Mouse (Mus musculus) small intestine, adult 10 weeks (tissue): ENCODE data around the gene Eif3f. TPM values are rescaled to one million over a fixed set of nuclear protein-coding genes. Genes with fewer than 3 reads are reported as not detected.

ENCODE experiments used
- polyA plus RNA-seq: library from polyadenylated mRNA; stranded (reverse); fragments of 350-450 nt; fragmentation: Illumina TruSeq; extraction: RNeasy Lipid Tissue Mini Kit (QIAGEN cat#74804); gene quantifications from one replicate; pipeline ENCODE4 v1.2.3, GENCODE M21; 2014; ENCODE audit warnings: low replicate concordance

Eif3f gene
- polyA plus RNA-seq = 19.4 TPM

DNA sequence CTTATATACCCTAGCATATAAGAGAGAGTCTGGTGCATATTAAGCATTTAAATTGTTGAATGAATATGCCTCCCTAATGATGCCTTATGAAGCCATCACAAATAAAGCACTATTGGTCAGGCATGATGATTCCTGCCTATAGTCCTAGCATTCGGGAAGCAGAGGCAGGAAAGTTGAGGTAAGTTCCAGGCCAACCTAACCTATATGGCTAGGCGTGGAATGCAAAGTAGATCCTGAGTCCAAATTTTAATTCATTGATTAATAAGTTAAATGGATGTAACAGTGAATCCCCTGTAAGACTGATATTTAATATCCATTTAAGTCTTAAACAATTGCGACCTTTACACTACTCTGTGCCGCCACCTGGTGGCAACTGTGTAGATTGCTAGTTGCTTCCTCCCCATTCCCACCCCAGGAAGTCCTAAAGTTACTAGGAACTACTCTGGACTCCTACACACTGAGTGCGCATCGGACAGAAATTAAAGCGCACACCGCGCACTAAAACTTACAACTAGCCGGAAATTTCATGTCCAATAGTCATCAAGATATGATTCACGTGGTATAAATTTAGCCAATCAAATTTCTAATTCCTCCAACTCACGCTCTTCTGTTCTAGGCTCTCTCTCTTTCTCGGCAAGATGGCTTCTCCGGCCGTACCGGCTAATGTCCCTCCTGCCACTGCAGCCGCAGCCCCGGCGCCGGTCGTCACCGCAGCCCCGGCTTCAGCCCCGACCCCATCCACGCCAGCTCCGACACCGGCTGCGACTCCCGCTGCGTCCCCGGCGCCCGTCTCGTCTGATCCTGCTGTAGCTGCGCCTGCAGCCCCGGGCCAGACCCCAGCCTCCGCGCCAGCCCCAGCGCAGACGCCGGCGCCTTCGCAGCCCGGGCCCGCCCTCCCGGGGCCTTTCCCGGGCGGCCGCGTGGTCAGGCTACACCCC lies at the start of gene Eif3f:
Gene Eif3f, plus strand, starts transcription at position 624 of the 938 bp plus-strand sequence.

DNA sequence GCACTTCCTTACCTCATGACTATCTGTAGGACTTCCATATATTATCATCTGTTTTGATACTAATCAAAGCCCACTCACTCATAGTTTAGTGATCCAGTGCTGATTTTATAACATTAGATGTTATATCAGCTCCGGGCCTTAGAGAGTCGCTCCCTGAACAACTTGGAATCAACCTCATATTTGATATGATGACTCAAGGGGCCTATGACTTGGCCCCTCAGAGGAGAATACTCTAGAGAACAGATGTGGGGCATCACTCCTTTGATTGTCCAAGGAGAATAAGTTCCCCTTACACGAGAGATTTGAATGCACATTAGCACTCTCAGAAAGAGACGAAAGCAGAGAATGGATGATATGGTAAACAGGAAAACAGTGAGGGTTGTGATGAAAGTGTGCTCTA lies 49.3 kb upstream of the Eif3f start, which contains the start of gene Olfr518:
Gene Olfr518, minus strand, starts transcription at position 101 of the 400 bp plus-strand sequence.

DNA sequence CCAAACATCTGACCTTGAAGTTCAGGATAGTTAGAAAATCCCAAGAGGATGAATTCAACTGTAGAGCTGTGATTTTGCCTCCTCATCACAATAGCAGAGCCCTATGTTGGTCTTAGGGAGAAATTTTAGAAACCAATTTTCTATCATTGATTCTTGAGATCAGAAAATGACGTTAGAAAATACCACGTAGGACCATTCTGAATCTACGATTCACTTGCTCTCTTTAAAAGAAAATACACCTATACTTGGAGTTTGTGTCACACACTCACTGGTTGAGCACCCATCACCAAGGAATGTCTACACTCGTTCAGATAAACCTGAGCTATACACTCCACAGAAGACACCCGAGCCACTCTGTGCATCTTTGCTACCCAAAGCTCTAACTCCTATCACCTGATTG lies 39.9 kb upstream of the Eif3f start, which contains the start of gene Olfr519:
Gene Olfr519, minus strand, starts transcription at position 101 of the 400 bp plus-strand sequence.

DNA sequence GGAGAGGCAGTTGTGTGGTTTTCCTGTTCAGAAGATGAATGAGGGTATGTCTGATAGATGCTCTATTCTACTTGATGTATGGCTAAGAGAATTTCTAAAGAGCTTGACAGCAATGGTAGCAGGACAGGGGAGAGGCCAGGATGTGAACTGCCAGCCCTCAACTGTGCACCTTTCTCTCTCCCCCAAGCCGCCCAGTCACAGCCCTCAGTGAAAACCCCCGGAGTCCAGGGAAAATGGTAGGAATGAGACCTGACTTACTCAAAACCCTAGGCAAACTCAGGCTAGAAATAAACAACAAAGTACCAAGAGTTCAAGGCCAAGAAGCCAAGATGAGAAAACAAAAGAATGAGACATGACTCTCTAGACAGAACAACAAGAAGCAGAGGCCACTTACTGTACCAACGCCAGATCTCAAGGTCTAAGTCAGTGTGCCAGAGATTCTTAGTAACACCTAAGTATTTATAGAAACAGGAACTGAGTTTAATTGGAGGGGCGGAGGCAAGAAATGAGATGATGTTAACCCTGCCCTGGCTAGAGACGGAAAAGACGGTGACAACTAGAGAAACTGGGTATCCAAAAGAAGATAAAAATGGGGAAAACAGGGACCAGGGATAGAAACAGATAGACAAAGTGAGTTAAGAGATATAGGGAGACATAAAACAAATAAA lies 4.4 kb upstream of the Eif3f start, which contains the start of gene Nlrp10:
Gene Nlrp10, minus strand, starts transcription at position 453 of the 668 bp plus-strand sequence.

DNA sequence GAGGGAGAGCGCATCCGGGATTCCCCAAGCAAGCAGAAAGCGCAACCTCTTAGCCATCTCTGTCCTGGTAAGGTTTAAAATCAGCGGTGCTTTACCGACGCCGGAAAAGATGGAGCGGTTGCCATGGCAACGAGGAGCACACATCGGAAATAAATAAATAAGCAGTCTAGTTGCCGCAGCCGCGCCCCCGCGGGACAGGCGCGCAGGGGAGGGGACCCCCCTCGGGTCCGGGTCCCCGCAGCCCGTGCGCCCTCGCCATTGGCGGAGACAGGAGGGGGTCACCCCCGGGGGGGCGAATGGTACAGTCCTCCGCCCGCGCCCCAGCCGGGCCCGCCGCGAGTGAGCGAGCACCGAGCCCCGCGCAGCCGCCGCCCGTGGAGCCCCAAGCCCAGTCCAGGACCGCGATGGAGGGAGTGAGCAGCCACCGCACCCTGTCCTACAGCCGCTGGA lies 16.1 kb downstream of the Eif3f start, which contains the start of gene Tub:
Gene Tub, plus strand, starts transcription at position 27 of the 450 bp plus-strand sequence.

Other genes starting within 250 kb of the Eif3f start
- gene Olfr512, start 221.1 kb upstream of the Eif3f start, polyA plus RNA-seq = not detected
- gene Olfr513, start 183.4 kb upstream of the Eif3f start, polyA plus RNA-seq = not detected
- not detected for gene Olfr514, start 108.4 kb upstream of the Eif3f start, polyA plus RNA-seq
- not detected for gene Olfr516, start 83.9 kb upstream of the Eif3f start, polyA plus RNA-seq
- gene Olfr517, start 62.0 kb upstream of the Eif3f start, polyA plus RNA-seq = not detected
- not detected for gene Olfr518, start 49.4 kb upstream of the Eif3f start, polyA plus RNA-seq
- gene Olfr519, start 40.0 kb upstream of the Eif3f start, polyA plus RNA-seq = not detected
- gene Nlrp10, start 4.2 kb upstream of the Eif3f start, polyA plus RNA-seq = 0.19 TPM
- gene Tub, start 15.9 kb downstream of the Eif3f start, polyA plus RNA-seq = 0.45 TPM
- gene Ric3, start 148.9 kb downstream of the Eif3f start, polyA plus RNA-seq = 2.7 TPM
- gene Lmo1, start 240.8 kb downstream of the Eif3f start, polyA plus RNA-seq = not detected